Mouse (Mus musculus) layer of hippocampus, adult 11-12 months (tissue): Measurements from ENCODE around the gene Atl3.

Experiments
- DNase-seq: peaks from one replicate; pipeline ENCODE4 v3.0.0; 2022; ENCODE audit warnings: low spot score

Gene Atl3

DNA sequence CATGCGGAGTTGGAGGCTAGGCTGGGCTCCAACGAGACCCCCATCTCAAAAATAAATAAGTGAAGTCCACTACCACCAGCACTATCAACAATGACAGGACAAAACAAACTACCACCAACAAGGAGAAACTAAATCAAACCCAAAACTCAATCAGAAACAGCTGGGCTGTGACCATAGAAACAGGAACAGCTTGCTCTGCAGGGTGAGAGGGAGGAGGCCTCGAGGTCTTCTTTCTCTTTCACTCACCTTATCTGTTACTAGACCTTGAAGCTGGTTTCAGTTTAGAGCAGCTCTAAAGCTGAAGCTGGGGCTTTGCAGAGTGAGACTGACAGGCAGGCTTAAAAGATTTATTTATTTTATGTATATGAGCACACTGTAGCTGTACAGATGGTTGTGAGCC is 67.6 kb downstream of the Atl3 start:
- no peak for DNase-seq

DNA sequence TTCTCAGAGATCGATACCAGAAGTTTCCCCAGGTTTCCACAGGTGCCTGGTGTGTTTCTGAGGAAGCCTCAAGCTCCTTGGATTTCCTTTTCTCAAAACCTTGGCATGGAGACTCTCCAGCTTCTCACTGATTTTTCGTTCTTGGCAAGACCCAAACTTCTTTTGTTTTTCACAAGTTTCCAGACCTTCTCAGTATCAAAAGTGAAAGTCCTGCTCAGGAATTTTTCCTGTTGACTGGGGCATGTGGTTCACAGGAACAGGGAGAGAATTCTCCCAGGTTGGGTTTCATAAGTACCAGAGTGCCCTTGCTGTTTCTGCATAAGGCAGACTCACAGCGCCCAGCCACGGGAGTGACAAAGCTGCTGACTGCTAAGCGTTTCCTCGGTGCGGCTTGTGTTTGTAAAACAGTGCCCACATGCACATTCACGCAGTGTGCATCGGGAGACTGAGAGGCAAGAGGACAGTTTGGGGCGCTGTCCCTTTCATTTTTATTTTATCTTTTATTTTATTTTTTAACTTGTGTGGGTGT is 68.8 kb downstream of the Atl3 start:
- DNase-seq: no peak

DNA sequence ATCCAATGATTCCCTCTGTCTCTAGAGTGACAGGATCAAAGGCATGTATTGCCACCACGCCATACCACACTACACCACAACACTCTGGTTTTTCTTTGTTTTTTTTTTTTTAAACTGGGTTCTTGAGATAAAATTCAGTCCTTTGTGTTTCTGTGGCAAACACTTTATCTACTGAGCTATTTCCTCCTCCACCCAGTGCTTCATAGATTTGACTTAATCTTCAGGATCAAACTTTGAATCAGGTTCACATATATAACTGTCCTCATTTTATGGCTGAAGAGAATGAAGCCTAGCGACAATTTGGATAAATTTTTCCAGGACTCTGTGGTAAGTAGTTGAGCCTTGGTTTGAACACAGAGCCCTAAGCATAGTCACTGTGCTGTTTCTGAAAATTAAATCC is 69.8 kb downstream of the Atl3 start:
- no peak for DNase-seq

DNA sequence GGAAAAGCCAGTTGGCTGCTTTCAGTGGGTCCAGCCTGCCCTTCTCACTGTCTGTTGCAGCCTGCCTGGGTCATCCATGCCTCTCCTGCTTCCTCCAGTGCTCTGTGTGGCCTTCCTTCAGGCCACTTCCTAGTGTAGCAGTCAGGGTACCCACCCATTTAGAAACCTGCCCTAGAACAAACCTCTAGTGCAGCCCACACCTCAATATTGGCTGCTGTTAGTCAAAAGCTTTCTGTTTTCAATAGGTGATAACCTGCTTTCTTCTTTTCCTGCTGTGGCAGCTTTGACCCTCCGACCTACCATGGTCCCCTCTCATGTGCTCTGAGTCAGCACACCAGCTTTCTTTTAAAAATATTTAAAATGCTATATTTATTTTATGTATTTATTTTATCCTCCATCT is 70.6 kb downstream of the Atl3 start:
- DNase-seq: no peak

DNA sequence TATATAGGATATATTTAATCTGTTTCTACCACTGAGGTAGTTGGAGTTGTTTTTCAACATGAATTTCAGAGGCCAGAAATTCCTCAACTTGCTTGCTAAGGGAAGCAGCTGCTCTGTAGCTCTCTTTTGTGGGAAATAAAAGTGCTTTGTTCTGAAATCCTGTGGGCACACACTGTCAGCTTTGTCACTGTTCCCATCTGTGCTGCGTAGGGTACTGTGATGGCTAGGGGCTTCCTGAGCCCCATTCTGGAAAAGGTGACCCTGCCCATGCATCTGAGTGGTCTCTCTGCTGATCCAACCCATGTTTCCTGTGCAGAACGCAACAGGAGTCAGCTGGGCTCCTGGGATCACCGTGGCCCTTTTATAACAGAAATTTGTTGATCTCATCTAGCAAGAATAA is 73.0 kb downstream of the Atl3 start:
- DNase-seq: peak; percentile 70

DNA sequence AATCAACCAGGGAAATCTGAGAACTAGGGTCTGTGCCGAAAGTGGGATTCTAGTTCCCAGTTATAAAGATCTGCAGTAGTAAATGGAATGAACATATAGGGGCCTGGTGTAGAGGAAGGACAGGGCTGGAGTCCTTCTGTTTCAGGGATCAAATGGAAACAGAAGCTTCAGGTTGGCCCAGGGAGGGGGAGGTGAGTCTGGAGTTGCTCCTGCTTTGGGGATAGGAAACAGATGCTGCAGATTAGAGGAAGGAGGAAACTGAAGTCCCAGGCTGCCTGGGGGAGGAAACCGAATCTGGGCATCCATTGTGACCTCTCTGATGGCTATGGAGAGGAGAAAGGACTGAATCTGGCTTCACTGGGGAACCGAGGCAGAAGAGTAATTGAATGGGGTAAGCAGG is 74.5 kb downstream of the Atl3 start:
- DNase-seq: no peak

DNA sequence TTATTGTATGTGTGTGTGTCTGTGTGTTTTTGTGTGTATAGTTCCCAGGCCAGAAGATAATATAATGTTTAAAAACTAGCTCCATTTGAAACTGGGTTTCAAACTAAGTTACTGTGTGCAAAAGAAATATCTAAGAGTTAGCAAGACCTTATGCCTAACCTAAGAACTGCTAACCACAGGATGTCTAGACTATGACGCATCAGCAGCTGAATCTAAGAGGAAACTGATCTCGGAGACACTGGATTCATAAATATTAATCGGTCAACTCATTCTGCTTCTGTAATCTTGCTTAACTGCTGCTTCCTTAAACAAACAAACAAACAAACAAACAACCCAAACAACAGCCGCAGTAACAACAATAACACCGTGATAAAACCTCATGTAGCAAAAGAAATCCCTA is 75.8 kb downstream of the Atl3 start:
- DNase-seq: no peak

DNA sequence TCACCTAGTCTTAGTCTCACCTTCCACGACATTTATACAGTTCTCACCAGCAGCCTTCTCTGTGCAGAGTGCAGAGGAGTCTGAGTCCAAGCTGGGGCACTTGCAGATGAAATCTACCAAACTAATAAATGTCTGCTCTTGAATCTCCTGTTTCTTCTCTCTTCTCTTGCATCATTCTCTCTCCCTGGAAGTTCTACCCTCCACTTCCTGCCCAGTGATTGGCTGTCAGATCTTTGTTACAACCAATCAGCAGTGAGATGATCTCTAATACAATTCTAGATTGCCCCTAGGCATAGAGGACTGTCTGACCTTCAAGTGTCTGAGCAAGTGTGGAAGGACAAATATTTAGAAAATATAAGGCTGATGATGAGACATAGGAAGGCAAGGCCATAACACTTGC is 82.3 kb downstream of the Atl3 start:
- no peak for DNase-seq

DNA sequence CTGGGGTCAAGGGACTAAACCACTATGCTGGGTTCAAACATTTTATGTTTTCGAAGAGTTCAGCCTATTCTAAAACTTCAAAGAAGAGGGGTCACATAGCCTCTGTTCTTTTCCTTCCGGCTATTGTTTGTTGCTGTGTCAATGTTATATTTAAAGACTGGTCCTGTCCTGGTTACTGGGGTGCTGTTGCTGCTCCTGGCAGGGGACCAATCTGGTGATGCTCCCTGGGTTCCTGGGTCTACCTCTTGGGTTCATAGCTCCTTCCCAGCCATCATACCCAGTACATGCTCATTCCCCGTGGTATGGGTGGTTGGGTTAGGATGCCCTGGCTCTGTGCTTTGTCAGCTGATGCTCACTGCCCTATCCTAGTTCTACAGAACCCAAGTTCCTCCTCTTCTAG is 83.9 kb downstream of the Atl3 start:
- no peak for DNase-seq

DNA sequence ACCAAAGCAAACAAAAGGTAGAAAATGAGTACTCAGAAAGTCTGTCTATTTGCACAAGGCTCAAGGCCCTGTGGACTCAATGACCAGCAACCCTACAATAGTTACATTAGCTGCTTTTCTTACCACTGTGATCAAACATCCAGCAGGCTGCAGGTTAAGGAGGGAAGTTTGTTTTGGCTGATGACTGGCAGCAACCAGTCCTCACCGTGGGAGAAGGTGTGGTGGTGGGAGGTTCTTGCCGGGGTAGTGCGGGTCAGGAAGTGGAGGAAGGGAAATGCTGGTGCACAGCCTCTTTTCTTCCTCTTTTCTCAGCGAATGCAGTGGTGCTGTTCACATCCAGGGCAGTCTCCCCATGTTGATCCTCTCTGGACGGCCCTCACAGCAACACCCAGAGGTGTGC is 87.2 kb downstream of the Atl3 start:
- no peak for DNase-seq

DNA sequence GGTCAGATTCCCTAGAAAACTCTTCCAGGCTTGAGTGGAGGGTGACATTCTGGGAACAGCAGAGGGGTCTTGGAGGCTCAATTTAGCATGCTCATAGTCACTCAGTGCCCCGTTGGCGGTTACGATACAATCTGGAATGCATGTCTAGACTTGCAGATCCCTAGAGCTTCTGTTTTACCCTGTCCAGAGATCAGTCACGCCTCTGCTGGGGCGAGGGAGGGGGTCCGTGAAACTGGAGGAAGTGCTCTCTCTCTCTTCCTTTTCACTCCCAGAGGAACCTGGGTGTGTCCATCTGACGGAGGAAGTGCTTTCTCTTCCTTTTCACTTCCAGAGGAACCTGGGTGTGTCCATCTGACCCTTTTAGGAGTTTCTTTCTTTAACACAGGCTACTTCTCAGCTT is 89.3 kb downstream of the Atl3 start:
- no peak for DNase-seq

DNA sequence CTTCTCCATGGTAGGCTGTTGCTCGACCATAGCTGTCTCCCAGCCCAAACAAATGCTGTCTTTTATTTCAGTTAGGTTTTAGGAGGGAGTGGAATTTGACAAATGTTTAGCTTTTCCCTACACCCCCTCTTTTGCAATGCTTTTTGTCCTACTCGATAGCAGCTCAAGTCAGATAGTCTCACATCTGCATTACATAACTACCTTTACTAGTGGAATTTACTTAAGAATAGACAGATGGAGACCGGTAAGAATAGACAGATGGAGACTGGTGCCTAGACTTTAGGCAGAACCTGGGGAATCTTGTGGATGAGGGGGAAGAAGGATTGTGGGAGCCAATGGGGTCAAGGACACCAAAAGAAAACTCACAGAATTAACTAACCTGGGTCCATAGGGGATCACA is 89.8 kb downstream of the Atl3 start:
- no peak for DNase-seq

DNA sequence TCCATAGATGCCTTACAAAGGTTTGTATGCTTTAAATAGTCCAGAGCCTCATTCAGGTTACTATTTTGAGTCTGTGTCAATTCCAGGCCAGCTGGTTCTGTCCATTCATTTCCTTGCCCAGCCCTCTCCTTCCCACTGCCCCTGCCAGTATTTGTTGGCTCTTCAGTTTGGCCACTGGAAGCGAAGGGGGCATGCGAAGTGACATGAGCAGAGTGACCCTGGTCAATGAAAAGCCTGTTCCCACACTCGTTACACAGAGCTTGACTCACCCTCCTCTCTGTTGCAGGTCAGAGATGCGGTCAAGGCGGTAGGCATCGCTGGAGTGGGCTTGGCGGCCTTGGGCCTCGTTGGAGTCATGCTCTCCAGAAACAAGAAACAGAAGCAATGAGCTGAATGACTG is 91.4 kb downstream of the Atl3 start:
- no peak for DNase-seq

DNA sequence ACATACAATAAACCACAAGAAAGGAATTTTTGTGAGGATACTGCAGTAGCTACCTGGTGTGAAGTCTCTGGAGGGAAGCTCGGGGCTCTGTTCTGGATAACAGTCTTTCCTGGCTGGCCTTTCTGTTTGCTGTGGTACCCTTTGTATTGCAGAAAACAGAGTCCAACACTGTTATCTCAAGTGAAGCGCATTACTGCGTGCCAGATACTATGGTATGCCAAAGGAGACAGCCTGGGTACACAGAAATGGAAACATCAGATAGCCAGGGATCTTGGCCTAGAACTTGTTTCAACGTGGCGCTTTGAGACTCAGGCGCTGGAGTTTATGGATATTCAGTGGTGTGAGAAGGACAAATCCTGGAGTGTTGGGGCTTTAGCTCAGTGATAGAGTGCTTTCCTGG is 91.9 kb downstream of the Atl3 start:
- no peak for DNase-seq
